Mouse (Mus musculus): ENCODE measurements at regions not wholly inside any gene's neighbourhood (a gene's known extent, or its start where the extent isn't known, plus 50 kb on each side); places are given as distances from the start of the nearest gene placed in this dataset.
"Not testable (repeated sequence)": the region's sequence is repeated elsewhere in the genome, so short reads cannot be mapped to it uniquely, and the experiment has no call there.

DNA sequence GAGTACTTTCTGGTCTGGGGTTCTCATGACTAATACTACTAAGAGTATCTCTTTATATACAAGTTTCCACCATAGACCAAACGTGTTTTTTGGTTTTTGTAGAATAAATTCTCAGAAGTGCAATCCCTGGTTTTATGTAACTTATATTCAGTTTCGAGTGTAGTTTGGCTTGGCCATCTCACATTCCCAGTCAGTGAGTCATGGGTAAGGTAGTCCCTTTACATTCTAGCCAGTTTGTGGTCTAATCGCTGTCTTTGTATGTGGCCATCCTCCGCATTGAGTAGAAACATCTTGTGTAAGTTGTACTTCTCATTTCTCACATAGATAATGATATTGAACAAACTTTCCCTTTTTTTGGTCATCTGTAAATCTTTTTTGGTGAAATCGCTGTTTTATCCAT, 88.3 kb downstream of the Anxa5 start:
- DNase-seq (ENCODE audit: low spot score in 2 of 2) = no peak

DNA sequence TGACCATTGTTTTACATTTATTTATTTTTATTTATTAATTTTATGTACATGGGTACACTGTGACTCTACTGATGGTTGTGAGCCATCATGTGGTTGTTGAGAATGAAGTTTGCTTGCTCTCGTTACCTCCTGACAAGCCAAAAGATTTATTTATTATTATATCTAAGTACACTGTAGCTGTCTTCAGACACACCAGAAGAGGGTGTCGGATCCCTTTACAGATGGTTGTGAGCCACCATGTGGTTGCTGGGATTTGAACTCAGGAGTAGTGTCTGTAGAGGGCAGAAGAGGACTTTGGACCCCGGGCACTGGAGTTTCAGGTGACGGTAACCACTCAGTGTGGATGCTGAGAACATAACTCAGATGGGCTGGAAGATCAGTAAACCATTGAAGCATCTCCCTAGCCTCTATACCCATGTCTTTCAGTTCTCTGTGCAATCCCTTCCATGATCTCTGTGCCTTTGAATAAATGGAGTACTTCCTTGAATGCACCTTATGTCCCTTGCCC, 92.2 kb downstream of the Anxa5 start:
- no peak for DNase-seq (ENCODE audit: low spot score in 2 of 2)

DNA sequence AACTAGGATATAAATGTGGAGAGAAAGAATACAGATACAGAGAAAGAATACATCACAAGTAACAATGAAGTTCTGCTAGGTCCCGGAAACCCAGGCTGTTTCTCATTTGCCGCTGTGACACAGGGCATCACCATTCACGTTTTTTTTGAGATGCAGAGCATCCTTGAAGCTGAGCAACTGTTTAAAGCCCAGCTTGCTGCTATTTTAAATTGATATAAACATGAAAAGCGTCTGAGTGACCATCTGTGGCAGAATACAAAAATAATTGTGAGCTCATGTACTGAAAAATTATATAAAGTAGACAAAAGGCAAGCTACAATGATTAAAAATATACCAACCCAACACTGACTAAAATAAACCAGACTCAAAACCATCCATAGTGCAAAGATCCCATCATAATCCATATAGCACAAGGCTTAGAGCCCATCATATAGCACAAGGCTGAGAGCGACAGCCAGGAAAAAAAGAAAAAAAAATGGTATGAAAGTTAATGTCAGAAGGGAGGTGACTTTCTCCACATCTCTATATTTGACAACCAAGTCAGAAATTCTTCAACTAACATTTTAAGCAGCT, 94.0 kb downstream of the Anxa5 start:
- DNase-seq (ENCODE audit: low spot score in 2 of 2) = no peak

DNA sequence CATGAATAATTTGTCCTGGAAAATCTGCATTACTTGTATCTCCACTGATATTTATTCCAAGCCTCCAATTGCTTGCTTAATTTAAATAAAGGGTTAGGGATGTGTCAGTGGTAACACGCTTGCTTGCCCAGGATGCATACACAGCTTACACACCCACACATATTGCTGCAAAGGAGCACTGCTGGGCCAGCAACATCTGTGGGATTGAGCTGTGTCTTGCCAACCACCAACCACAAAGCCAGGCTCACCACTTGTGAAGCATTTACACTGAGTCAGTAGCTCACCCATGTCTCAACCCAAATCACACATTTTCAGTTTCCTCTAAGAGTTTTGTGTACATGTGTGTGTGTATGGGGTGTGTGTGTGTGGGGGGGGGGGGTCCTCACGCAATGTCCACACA, 100.0 kb downstream of the Anxa5 start:
- no peak for DNase-seq (ENCODE audit: low spot score in 2 of 2)

DNA sequence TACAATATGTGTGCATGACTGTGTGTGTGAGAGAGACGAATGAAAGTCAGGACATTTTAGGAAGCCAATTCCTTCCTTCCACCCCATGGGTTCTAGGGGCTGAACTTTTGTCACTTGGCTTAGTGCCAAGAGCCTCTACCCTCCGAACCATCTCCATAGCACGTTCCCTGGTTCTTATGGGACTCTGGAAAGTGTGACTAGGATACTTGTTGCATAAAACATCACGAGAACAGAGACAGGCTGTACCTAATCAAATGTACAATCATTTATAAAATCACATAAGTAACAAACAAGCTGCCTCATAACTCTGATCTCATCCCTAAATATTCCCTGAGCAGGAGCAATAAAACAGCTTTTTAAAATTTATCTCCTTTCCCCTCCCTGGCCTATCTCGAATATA, 100.8 kb downstream of the Anxa5 start:
- DNase-seq (ENCODE audit: low spot score in 2 of 2) = no peak

DNA sequence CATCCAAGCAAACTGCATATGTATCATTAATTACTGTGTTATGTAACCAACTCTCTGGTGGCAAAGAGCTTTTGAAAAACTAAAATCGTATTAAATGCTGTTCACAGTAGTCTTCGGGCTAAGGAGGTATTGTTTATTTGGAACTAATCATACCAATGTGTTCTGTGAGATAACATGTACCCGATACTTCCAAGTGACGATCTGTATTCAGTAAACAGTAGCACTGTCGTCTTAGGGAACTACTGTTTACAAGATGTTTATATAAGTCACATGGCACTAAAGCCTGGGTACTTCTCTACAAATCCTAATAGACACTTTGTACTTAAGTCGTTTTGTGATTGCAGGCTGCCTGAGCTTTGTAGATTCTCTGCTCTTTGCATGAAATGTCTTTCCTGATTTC, 114.8 kb downstream of the Anxa5 start:
- DNase-seq (ENCODE audit: low spot score in 2 of 2) = no peak

DNA sequence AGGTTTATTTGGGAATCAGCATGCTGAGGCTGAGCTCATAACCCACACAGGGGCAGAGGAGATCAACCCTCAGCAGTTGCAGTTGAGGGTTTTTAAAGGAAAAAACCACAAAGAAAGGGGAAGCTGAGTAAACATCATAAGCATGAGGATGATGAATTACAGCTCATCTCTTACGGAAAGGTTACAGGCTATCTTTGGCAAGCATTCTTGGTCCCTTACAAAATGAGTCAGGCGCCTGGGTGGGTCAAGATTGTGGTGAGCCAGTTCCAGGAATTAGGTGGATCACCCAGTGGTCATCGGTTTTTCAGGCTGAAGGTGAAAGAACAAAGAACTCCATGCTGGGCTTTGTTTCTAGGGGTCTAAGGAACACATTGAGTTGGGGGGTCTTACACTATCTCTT, 121.5 kb downstream of the Anxa5 start:
- DNase-seq (ENCODE audit: low spot score in 2 of 2) = not testable (repeated sequence)

DNA sequence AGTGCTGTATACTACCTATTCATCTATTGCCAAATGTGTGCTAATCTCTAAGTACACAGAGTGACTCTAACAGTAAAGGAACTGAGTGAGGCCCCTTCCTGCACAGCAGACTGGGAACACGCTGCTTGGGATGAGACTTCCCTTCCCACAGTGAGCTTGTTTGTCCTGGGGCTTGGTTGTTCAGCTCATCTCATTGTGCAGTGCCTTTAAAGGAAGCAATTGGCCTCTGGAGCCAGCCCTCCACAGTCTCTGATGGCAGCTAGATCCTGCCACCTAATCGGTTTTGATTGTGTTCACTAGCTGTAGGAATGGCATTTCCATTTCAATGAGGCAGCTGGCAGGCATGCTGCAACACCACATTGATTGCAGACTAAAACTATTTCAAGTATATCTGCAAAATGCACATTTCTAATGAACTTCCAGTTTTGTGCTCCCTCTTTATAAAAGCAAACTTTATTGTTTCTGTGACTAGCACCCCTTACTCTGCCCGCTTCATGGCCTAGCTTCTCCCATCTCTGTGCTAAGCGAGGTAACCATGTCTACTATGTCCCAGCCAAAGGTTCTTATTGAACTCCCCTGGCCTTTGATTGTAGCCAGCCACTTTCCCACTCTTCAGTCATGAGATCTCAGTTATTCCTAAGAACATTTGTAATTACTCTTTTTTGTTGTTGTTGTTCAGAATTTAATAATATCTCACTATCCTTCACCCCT, 123.5 kb downstream of the Anxa5 start:
- no peak for DNase-seq (ENCODE audit: low spot score in 2 of 2)

DNA sequence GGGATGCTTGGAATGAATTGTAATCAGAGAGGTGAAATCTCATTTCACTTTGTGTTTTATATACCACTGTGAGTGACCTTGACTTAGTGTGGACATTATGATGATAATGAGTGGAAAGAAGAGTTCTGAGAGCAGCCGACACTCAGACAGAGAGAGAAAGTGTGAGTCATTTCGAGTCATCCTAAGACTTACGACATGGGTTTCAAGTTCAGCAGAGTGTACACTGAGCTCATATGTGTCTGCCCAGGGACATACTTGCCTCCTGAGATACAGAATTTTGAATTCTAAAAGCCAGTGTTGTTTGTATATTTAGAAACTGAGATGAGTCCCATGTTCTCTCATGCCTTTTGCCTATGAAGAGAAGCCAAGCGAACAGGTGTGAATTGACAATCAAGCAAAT, 126.6 kb downstream of the Anxa5 start:
- DNase-seq (ENCODE audit: low spot score in 2 of 2) = no peak

DNA sequence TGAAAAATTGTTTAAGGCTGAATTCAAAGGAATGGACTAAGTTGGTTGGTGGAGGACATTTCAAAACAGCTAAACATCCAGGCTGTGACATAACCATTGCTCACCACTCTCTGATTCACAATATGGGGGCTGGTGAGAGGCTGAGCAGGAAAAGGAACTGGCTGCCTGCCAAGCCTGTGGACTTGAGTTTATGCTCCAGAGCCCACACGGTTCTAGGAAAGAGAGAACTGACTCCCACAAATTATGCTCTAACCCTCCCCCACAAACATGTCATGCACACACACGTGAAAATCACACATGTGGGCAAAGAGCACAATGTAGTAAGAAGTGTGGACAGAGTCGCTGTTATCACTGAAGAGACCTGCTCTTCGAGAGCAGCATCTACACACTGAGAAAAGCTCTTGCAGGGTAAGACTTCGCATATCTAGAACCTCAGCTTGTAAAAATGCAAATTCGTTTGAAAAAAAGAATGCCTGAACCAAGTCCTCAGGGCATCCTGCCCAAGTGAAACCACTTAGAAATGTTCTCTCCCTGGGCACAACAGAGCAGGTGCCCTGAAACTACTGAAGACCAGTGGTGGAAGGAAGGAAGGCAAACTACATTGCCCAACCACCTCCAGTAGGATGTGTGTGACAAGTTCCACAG, 118.9 kb upstream of the Qrfpr start:
- DNase-seq (ENCODE audit: low spot score in 2 of 2) = peak; percentile 55 to 58

DNA sequence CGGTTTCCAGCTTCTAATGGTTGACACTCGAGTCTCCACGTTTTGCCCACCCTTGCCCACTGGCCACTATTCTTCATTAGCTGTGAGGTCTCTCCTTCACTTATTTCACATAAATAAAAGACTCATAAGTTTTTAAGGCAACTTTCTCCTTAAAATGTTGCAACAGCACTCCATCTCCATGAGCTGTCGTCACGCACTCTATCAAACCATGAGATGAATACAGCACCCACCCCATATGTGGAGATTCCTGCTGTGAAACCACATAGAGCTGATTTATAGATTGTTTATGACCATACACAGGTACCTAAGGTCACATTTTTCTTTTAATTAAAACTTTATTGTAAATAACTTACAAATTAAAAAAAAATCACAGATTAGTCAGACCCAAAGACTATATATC, 117.5 kb upstream of the Qrfpr start:
- no peak for DNase-seq (ENCODE audit: low spot score in 2 of 2)

DNA sequence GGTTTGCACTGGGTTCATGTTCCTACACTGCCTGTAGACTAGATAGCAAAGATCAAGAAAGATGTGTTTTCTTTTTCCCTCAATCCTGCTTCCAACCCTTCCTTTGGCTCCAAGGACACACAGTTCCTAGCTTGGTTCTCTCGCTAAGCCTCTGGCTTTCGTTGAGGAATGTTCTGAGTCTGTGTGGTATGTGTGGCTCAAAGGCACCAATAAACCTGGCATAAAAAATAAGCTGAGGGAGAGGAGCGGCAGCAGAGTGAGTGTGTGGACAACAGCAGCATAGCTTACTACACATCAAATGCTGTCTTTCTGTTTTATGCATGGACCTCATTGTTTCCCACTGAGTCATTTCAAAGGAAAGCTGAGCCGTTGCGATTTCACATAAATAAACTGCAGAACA, 112.2 kb upstream of the Qrfpr start:
- DNase-seq (ENCODE audit: low spot score in 2 of 2) = no peak

DNA sequence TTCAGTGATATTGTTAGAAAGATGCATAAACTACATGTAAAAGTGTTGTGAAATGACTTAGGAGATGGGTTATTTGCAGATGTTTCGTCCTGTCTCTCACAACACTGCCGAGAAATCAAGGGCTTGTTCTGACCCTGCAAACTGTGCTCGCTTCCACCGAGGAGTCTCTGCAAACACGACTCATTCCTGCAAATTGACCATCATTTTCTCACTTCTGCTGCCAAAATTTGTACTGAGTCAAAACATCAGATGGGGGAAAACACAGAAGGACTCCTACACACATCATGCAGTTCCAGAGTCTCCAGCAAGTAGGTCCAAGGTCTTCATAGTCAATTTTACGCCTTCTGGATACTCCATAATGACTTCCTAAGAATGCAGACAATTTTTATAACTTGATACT, 109.9 kb upstream of the Qrfpr start:
- no peak for DNase-seq (ENCODE audit: low spot score in 2 of 2)

DNA sequence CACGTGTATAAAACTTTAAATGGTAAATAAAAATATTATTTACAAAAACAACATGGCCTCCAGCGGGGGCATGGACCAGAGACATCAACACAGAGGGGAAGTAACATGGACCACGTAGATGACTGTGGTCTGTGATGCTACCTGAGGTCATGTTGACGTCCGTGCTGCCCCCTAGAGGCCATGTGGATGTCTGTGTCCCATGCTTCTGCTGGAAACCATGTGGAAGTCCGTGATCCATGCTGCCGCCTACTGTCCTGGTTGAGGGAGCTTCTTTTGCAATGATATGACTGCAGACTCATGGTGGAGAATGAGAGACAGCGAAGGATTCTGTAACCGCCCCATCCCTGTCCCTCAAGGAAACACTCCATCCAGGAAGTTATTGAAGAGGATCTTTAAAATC, 108.5 kb upstream of the Qrfpr start:
- peak; percentile 33 to 38 for DNase-seq (ENCODE audit: low spot score in 2 of 2)

DNA sequence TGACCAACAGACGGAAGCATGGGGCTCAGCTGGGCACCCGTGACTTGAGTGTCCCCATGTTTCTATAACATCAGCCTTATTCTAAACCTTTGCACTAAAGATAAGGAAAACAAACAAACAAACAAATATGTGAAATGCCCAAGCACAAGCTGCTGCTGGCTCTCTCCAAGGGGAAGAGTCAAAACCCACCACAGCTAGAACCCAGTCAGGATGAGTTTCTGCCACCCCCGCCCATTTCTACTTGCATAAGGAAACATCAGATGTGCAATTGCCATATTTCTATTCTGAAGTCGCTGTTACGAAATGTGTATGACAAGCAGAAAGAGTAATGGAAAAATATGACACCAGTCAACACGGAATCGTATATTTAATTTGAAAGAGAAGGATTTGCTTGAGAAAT, 107.5 kb upstream of the Qrfpr start:
- no peak for DNase-seq (ENCODE audit: low spot score in 2 of 2)

DNA sequence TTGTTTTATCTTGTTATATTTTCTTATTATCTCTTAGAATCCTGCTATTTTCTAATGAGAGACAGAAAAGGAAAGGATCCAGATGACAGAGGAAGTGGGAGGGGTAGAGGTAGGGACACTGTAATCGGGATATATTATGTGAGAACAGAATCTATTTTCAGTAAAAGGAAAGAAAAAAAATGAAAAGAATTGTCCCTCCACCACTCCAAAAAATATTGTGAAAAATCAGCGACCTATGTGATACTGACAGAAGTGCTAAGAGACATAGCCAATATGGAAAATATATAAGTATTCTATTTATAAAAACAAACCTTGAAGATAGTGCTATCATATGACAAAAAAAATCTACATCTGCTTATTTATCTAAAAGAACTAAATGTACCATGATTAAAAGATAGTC, 106.8 kb upstream of the Qrfpr start:
- DNase-seq (ENCODE audit: low spot score in 2 of 2) = no peak

DNA sequence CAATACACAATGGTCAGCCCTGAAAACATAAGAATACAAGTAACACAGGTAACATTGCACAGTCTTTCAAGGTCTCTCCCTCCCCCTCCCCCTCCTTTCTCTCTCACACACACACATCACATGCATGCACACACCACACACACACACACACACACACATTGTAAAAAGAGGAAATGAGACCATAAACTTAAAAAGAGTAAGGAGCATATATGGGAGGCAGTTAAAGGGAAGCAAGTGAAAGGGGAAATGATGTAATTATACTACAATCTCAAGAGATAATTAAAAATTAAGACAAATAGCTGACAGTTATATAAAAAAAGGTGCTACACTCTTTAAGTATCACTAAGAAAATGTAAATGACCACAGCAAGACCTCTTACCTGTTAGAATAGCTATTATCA, 96.5 kb upstream of the Qrfpr start:
- DNase-seq (ENCODE audit: low spot score in 2 of 2) = no peak

DNA sequence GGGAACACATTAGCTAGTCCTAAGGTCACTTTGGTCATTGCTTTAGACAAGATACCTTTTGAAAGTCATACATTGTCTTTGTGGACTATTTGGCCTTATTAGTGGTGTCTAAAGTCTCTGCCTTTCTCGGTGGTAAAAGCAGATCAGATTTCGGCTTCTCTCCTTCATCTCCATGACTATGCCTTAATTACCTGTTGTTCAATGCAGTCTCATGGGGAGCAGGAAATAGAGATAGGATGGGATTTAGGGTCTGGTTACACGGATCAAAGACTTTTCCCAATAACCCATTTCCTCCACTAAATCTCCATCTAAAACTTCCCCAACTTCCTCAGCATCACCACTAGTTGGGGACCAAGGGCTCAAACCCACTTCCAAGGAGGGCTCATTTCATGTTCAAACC, 89.2 kb upstream of the Qrfpr start:
- no peak for DNase-seq (ENCODE audit: low spot score in 2 of 2)

DNA sequence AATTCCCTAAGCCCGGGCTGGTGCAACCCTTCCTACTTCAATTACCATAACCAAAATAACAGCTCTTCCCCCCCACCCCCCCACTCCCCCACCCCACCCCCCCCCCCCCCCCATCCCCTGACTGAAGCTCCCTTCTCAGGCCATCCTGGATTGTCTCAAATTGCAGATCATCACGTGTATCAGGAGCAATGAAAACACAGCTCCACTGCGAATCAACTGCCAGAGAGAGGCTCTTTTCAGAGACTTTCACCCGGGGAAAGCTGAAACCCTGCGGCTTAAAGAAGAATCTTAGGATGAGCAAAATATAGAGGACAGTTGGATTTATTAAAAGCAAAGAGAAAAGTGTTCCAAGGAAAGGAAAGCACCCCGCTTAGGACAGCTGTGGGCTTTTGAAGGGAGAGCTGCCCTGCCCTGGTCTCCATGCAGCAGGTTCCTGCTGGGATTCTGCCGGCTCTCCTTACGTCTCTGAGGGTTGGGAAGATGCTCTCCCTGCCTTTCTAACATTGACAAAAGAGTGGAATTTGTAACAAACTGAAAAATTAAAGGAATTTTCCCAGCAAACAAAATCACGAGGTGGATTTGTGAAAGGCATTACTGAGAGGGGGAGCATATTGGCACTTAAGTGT, 88.6 kb upstream of the Qrfpr start:
- no peak for DNase-seq (ENCODE audit: low spot score in 2 of 2)

DNA sequence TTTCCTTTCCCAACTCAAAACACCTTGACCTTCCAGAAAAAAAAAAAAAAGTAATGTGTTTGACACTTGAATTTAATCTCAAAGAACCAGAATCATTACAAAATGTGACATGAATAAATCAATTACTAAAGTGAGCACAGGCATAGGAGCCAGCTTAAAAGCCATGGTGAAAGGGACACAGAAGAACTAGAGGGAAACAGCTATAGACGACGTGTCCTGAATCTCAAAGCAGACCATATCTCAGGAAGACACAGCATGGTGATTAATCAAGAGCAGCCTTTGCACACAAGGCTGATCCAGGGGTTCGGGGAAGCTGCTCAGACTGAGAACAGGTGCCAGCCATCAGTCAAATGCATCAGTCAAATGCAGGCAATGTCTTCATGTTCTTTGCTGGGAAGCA, 74.7 kb upstream of the Qrfpr start:
- no peak for DNase-seq (ENCODE audit: low spot score in 2 of 2)

DNA sequence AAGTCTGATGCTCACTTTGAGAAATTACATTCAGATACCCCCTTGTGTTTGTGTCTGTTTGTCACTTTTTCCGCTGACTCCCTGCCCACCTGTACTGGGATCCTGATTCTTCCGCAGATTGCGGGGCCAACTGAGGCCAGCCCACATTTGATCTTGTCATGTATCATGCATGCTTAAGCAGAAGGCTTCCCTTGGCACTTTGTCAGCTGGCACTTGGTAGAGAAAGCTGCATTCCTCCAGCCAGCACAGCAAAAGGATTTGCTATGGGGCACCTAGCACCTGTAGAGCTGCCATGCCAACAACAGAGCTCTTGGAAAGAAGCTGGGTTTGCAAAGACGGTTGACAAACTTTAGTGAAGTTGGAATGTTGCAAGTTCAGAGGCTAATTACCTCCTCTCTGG, 69.9 kb upstream of the Qrfpr start:
- no peak for DNase-seq (ENCODE audit: low spot score in 2 of 2)

DNA sequence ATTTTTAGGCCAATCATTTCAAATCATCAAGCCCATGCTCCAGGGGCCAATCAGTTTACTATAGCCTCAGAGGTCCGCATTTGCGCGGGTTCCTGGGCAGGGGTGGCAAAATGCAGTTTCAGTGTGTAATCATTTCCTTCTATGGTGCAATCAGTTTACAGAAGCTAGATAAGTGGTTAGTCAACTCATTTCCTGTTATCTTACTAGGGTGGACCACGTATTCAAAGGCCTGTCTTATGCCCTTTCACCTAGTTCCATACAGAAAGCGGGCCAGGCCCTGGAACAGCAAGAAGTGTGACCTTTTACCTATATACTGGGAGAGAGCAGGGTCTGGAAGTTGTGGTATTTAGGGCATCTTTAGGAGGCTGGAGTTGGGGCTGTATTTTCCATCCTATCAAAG, 62.0 kb upstream of the Qrfpr start:
- DNase-seq (ENCODE audit: low spot score in 2 of 2) = no peak

Data from adrenal gland, adult 18-20 months (tissue).